Mouse (Mus musculus) ES-Bruce4 (cell line): ENCODE data around the gene Wwc2. TPM values are rescaled to one million over a fixed set of nuclear protein-coding genes. Genes with fewer than 3 reads are reported as not detected.

Source experiments
- H3K27ac ChIP-seq: 2 replicates; pipeline ENCODE4 v1.5.1; 2012; ENCODE audit warnings: low read length, inconsistent platforms; ENCODE audit not compliant: insufficient read depth
- H3K27me3 ChIP-seq: 2 replicates; pipeline ENCODE4 v1.6.1; 2012; ENCODE audit warnings: mild to moderate bottlenecking, low read length, inconsistent platforms; ENCODE audit not compliant: control insufficient read depth, poor library complexity, insufficient read depth, severe bottlenecking
- H3K36me3 ChIP-seq: 2 replicates; pipeline ENCODE4 v1.6.1; 2012; ENCODE audit warnings: inconsistent platforms, mild to moderate bottlenecking, low read length, moderate library complexity; ENCODE audit not compliant: control insufficient read depth, poor library complexity, insufficient read depth, severe bottlenecking
- H3K4me1 ChIP-seq: one replicate; pipeline ENCODE4 v1.8.1; 2011; ENCODE audit warnings: low read length; ENCODE audit not compliant: control insufficient read depth, insufficient read depth
- H3K4me3 ChIP-seq: 2 replicates; pipeline ENCODE4 v1.5.1; 2011; ENCODE audit warnings: low read depth, mild to moderate bottlenecking, low read length
- H3K9ac ChIP-seq: 2 replicates; pipeline ENCODE4 v1.6.1; 2012; ENCODE audit warnings: low read depth, mild to moderate bottlenecking, inconsistent platforms; ENCODE audit not compliant: poor library complexity, severe bottlenecking
- H3K9me3 ChIP-seq: replicated peaks from 2 replicates; pipeline ENCODE4 v1.6.1; 2012; ENCODE audit warnings: mild to moderate bottlenecking, low read length, inconsistent platforms; ENCODE audit not compliant: control insufficient read depth, poor library complexity, insufficient read depth, severe bottlenecking
- CTCF ChIP-seq: IDR thresholded peaks from one replicate; pipeline ENCODE4 v1.8.1; 2011; ENCODE audit warnings: low read depth, low read length
- EP300 ChIP-seq: IDR thresholded peaks from 2 replicates; pipeline ENCODE4 v1.6.1; 2011; ENCODE audit warnings: low read depth, low read length; ENCODE audit not compliant: insufficient read depth
- POLR2A ChIP-seq: IDR thresholded peaks from one replicate; pipeline ENCODE4 v1.8.1; 2011; ENCODE audit warnings: low read length; ENCODE audit not compliant: insufficient read depth
- polyA plus RNA-seq: library from polyadenylated mRNA; stranded (reverse); fragments of >200 nt; gene quantifications from 2 replicates; pipeline ENCODE4 v1.2.4, GENCODE M21; 2011; ENCODE audit warnings: low read depth; ENCODE audit not compliant: missing spikeins, insufficient read depth, insufficient read length

The Wwc2 gene
- polyA plus RNA-seq, 1 experiment = 42.2 TPM

GRCm38 (mm10) chr8:47821843-47822242 is 168.9 kb downstream of the Wwc2 start, which contains the start of gene Cldn24:
TSS of gene Cldn24 (plus strand) at chr8:47822143.
- Histone ChIP-seq H3K27ac (no peak within 1 kb of the TSS), H3K9ac (no peak within 1 kb of the TSS), H3K4me3 (no peak within 1 kb of the TSS), H3K27me3 (no peaks in the 10 kb centered on the region), H3K36me3 (no peaks in the 10 kb centered on the region), H3K4me1 (no peaks in the 10 kb centered on the region), H3K9me3 (no peaks in the 10 kb centered on the region)
- TF ChIP-seq EP300 (no peak), CTCF (no peak), POLR2A (no peak)

- Histone ChIP-seq H3K27ac (no peak overlapping the region), H3K9ac (no peak overlapping the region), H3K36me3 (no peaks in the 10 kb centered on the region), H3K27me3 (no peaks in the 10 kb centered on the region), H3K9me3 (no peaks in the 10 kb centered on the region), H3K4me1 (no peaks in the 10 kb centered on the region), H3K4me3 (no peak overlapping the region)
- no peak for TF ChIP-seq CTCF
- no peak for TF ChIP-seq EP300
- TF ChIP-seq POLR2A = no peak
Observed at GRCm38 (mm10) chr8:47820914-47821772, 169.6 kb downstream of the Wwc2 start.

- TF ChIP-seq POLR2A = no peak
- TF ChIP-seq EP300 = no peak
- no peak for TF ChIP-seq CTCF
- Histone ChIP-seq H3K27ac (no peak overlapping the region), H3K9me3 (no peaks in the 10 kb centered on the region), H3K4me3 (no peak overlapping the region), H3K27me3 (no peaks in the 10 kb centered on the region), H3K4me1 (no peaks in the 10 kb centered on the region), H3K36me3 (no peaks in the 10 kb centered on the region), H3K9ac (no peak overlapping the region)
Observed at GRCm38 (mm10) chr8:47819034-47819433, 171.7 kb downstream of the Wwc2 start.

GRCm38 (mm10) chr8:47811221-47811620 is 179.5 kb downstream of the Wwc2 start:
- Histone ChIP-seq H3K9me3 (no peaks in the 10 kb centered on the region), H3K27me3 (no peaks in the 10 kb centered on the region), H3K9ac (no peak overlapping the region), H3K27ac (no peak overlapping the region), H3K36me3 (no peaks in the 10 kb centered on the region), H3K4me3 (no peak overlapping the region), H3K4me1 (no peaks in the 10 kb centered on the region)
- TF ChIP-seq EP300 (no peak), POLR2A (no peak), CTCF (no peak)

- Histone ChIP-seq H3K36me3 (no peaks in the 10 kb centered on the region), H3K9me3 (no peaks in the 10 kb centered on the region), H3K4me1 (no peaks in the 10 kb centered on the region), H3K4me3 (no peak overlapping the region), H3K27ac (no peak overlapping the region), H3K9ac (no peak overlapping the region), H3K27me3 (no peaks in the 10 kb centered on the region)
- TF ChIP-seq CTCF (peak; percentile 43), EP300 (no peak)
Observed at GRCm38 (mm10) chr8:47810666-47811015, 180.1 kb downstream of the Wwc2 start.

GRCm38 (mm10) chr8:47809970-47810665 is 180.6 kb downstream of the Wwc2 start:
- TF ChIP-seq EP300 (no peak), POLR2A (no peak), CTCF (no peak)
- Histone ChIP-seq H3K9me3 (no peaks in the 10 kb centered on the region), H3K36me3 (no peaks in the 10 kb centered on the region), H3K4me3 (no peak overlapping the region), H3K27ac (no peak overlapping the region), H3K27me3 (no peaks in the 10 kb centered on the region), H3K4me1 (no peaks in the 10 kb centered on the region), H3K9ac (no peak overlapping the region)
